Mouse (Mus musculus): ENCODE data around the gene Hcar1. TPM values are rescaled to one million over a fixed set of nuclear protein-coding genes. Genes with fewer than 3 reads are reported as not detected.

The Hcar1 gene
- not detected in 2 replicates for polyA plus RNA-seq (2011; ENCODE audit: insufficient read depth, insufficient read length, low replicate concordance, missing spikeins)

DNA sequence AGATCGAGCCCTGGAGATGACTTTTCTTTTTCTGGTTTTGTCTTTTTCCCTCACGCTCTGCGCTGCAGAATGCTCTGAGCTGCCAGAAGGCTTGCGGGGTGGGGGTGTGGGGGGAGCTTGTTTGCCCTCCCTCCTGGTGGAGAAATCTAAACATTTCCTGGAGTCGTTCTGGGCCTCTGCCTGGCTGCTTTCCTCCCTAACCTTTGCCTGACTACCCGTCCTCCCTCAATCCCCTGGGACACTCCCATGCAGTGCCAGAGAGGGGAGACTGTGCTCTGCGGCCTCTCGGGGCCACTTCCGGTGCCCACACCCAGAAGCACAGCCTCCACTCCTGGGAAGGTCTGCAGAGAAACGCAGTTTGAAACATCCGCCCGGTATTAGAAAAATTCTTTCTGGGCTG is at the start of gene Hcar1:
TSS of gene Hcar1 (minus strand) at position 93 of the 400 bp plus-strand sequence.
- no peak for TF ChIP-seq CTCF (IDR thresholded peaks at IDR 0.05; ENCODE audit: control insufficient read depth, insufficient read depth, low read length)
- no peak for TF ChIP-seq POLR2A (IDR thresholded peaks at IDR 0.05; ENCODE audit: borderline replicate concordance, control insufficient read depth, low read depth, low read length)
- Histone ChIP-seq H3K4me3 (replicated peaks; ENCODE audit: control insufficient read depth, low read depth, low read length) (no peak within 1 kb of the TSS), H3K4me1 (ENCODE audit: control insufficient read depth, insufficient read depth, low read length) (peaks cover 2% of the 10 kb centered on the region; the same call in 1 of the 2 replicates), H3K27ac (ENCODE audit: control insufficient read depth, insufficient read depth, low read depth, low read length, poor library complexity) (no peak within 1 kb of the TSS)
- WGBS = 72% methylated on average over 12 of the region's 12 CpGs

DNA sequence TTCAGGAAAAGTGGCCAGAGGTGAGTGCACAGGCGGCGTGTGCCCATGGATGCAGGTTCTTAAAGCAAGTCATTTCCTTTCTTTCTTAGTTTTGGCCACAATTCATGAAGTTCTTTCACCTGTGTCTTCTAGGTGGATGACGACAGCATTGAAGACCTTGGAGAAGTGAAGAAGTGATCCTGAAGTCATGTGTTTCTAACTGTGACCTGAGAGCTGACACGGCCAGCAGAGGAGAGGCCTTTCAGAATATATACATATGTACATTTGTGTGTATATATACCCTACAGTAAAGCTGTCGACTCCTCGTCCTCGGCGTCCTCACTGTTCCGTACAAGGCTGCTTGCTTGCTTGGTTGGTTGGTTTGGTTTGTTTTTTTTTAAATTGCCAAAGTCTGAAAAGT is 47.3 kb upstream of the Hcar1 start, which contains the start of gene Gm43518:
TSS of gene Gm43518 (plus strand) at position 301 of the 400 bp plus-strand sequence.
- TF ChIP-seq POLR2A (IDR thresholded peaks at IDR 0.05; ENCODE audit: borderline replicate concordance, control insufficient read depth, low read depth, low read length) (no peak), CTCF (IDR thresholded peaks at IDR 0.05; ENCODE audit: control insufficient read depth, insufficient read depth, low read length) (no peak)
- 91% methylated on average over 9 of the region's 9 CpGs for WGBS
- Histone ChIP-seq H3K4me1 (ENCODE audit: control insufficient read depth, insufficient read depth, low read length) (peaks cover 1% of the 10 kb centered on the region; the same call in 1 of the 2 replicates), H3K27ac (ENCODE audit: control insufficient read depth, insufficient read depth, low read depth, low read length, poor library complexity) (no peak within 1 kb of the TSS), H3K4me3 (replicated peaks; ENCODE audit: control insufficient read depth, low read depth, low read length) (no peak within 1 kb of the TSS)

DNA sequence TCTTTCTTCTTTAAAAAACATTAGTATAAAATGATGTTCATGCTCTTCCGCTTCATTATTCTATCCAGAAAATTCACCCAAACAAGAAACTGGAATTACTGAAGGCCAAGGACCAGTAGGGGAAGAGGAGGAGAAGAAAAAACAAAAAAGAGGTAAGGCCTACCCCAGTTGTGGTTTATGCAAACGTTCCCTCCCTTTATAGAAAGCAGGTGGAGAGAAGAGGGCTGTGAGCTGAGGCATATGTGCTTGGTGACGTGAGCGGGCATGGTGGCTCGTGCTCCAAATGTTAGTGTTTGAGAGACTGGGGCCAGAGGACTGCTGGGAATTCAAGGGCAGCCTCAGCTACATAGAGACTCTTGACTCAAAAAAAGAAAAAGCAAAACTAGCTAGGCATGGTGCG is 42.3 kb upstream of the Hcar1 start:
- H3K27ac ChIP-seq (ENCODE audit: control insufficient read depth, insufficient read depth, low read depth, low read length, poor library complexity) = no peak overlapping the region
- H3K4me3 ChIP-seq (replicated peaks; ENCODE audit: control insufficient read depth, low read depth, low read length) = no peak overlapping the region
- TF ChIP-seq POLR2A (IDR thresholded peaks at IDR 0.05; ENCODE audit: borderline replicate concordance, control insufficient read depth, low read depth, low read length) = no peak
- no peak for TF ChIP-seq CTCF (IDR thresholded peaks at IDR 0.05; ENCODE audit: control insufficient read depth, insufficient read depth, low read length)
- 87% methylated on average over 6 of the region's 6 CpGs for WGBS
- no peaks in the 10 kb centered on the region for H3K4me1 ChIP-seq (ENCODE audit: control insufficient read depth, insufficient read depth, low read length)

DNA sequence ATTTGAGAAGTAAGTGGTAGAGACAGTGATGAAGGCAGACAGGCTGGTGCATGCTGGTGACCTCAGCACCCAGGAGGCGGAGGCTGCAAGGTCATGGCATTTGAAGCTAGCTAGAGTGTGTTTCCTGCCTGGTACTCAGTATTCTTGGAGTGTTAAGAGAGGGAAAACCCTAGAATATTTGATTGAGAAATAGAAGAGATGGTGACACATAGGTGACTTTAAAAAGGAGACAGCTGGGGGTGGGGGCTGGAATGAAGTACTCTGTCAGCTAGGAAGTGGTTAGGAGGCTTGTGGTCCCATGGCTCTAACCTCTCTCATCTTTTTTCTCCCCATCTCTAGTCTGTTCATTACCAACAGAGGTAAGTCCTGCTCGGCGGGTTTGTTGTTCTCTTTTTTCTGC is 35.0 kb upstream of the Hcar1 start:
- Histone ChIP-seq H3K4me3 (replicated peaks; ENCODE audit: control insufficient read depth, low read depth, low read length) (no peak overlapping the region), H3K27ac (ENCODE audit: control insufficient read depth, insufficient read depth, low read depth, low read length, poor library complexity) (no peak overlapping the region), H3K4me1 (ENCODE audit: control insufficient read depth, insufficient read depth, low read length) (no peaks in the 10 kb centered on the region)
- TF ChIP-seq POLR2A (IDR thresholded peaks at IDR 0.05; ENCODE audit: borderline replicate concordance, control insufficient read depth, low read depth, low read length) (no peak), CTCF (IDR thresholded peaks at IDR 0.05; ENCODE audit: control insufficient read depth, insufficient read depth, low read length) (no peak)
- WGBS = 30% methylated on average over 3 of the region's 3 CpGs

GRCm38 (mm10) chr5:123907631-123907977 is 27.8 kb upstream of the Hcar1 start:
- under 1% methylated on average over 10 of the region's 10 CpGs for WGBS
- H3K27ac ChIP-seq (ENCODE audit: control insufficient read depth, insufficient read depth, low read depth, low read length, poor library complexity) = peak overlapping the region; percentile 80
- no peaks in the 10 kb centered on the region; the same call in 1 of the 2 replicates for H3K4me1 ChIP-seq (ENCODE audit: control insufficient read depth, insufficient read depth, low read length)
- peak overlapping the region; percentile 76 for H3K4me3 ChIP-seq (replicated peaks; ENCODE audit: control insufficient read depth, low read depth, low read length)
- TF ChIP-seq CTCF (IDR thresholded peaks at IDR 0.05; ENCODE audit: control insufficient read depth, insufficient read depth, low read length) = no peak
- TF ChIP-seq POLR2A (IDR thresholded peaks at IDR 0.05; ENCODE audit: borderline replicate concordance, control insufficient read depth, low read depth, low read length) = no peak

GRCm38 (mm10) chr5:123906976-123907630 is 27.3 kb upstream of the Hcar1 start, which contains the start of gene Denr:
Denr (plus strand) TSS chr5:123907175.
- Histone ChIP-seq H3K27ac (ENCODE audit: control insufficient read depth, insufficient read depth, low read depth, low read length, poor library complexity) (peak within 1 kb of the TSS; percentile 80), H3K4me1 (ENCODE audit: control insufficient read depth, insufficient read depth, low read length) (no peaks in the 10 kb centered on the region; the same call in 1 of the 2 replicates), H3K4me3 (replicated peaks; ENCODE audit: control insufficient read depth, low read depth, low read length) (peak within 1 kb of the TSS; percentile 76)
- TF ChIP-seq POLR2A (IDR thresholded peaks at IDR 0.05; ENCODE audit: borderline replicate concordance, control insufficient read depth, low read depth, low read length) (peak; percentile 95; the same call in 1 of the 2 replicates), CTCF (IDR thresholded peaks at IDR 0.05; ENCODE audit: control insufficient read depth, insufficient read depth, low read length) (peak; percentile 83)
- WGBS = under 1% methylated on average over 61 of the region's 61 CpGs

GRCm38 (mm10) chr5:123906146-123906975 is 26.5 kb upstream of the Hcar1 start:
- 31% methylated on average over 17 of the region's 17 CpGs for WGBS
- peak overlapping the region; percentile 66 for H3K4me3 ChIP-seq (replicated peaks; ENCODE audit: control insufficient read depth, low read depth, low read length)
- TF ChIP-seq CTCF (IDR thresholded peaks at IDR 0.05; ENCODE audit: control insufficient read depth, insufficient read depth, low read length) (no peak), POLR2A (IDR thresholded peaks at IDR 0.05; ENCODE audit: borderline replicate concordance, control insufficient read depth, low read depth, low read length) (no peak)
- H3K27ac ChIP-seq (ENCODE audit: control insufficient read depth, insufficient read depth, low read depth, low read length, poor library complexity) = no peak overlapping the region
- H3K4me1 ChIP-seq (ENCODE audit: control insufficient read depth, insufficient read depth, low read length) = no peaks in the 10 kb centered on the region; the same call in 1 of the 2 replicates
